Mouse (Mus musculus) yolk sac, embryonic 10.5 days (tissue): ENCODE data around the gene Gpld1.

Experiments used
- DNase-seq: peaks from one replicate; pipeline ENCODE4 v3.0.0-alpha.2; 2017; ENCODE audit warnings: low spot score

The Gpld1 gene

GRCm38 (mm10) chr13:24942512-24943282, at the start of gene Gpld1:
Gene Gpld1, plus strand, starts transcription at chr13:24943152.
- no peak for DNase-seq

GRCm38 (mm10) chr13:24893880-24894279, 49.1 kb upstream of the Gpld1 start:
- peak; percentile 48 for DNase-seq

- no peak for DNase-seq
Observed at GRCm38 (mm10) chr13:24901916-24902315, 41.0 kb upstream of the Gpld1 start.

- DNase-seq = no peak
Observed at GRCm38 (mm10) chr13:24903412-24903811, 39.5 kb upstream of the Gpld1 start.

GRCm38 (mm10) chr13:24905422-24905821, 37.5 kb upstream of the Gpld1 start:
- DNase-seq = no peak

- no peak for DNase-seq
Observed at GRCm38 (mm10) chr13:24906831-24907570, 36.0 kb upstream of the Gpld1 start.

- no peak for DNase-seq
Observed at GRCm38 (mm10) chr13:24909112-24909511, 33.8 kb upstream of the Gpld1 start.

GRCm38 (mm10) chr13:24913576-24913975, 29.4 kb upstream of the Gpld1 start:
- DNase-seq = no peak

GRCm38 (mm10) chr13:24914915-24915314, 28.0 kb upstream of the Gpld1 start:
- DNase-seq = no peak

GRCm38 (mm10) chr13:24915831-24916230, 27.1 kb upstream of the Gpld1 start:
- no peak for DNase-seq

- DNase-seq = peak; percentile 38
Observed at GRCm38 (mm10) chr13:24920333-24920977, 22.5 kb upstream of the Gpld1 start.

- DNase-seq = no peak
Observed at GRCm38 (mm10) chr13:24921281-24921680, 21.7 kb upstream of the Gpld1 start.

- no peak for DNase-seq
Observed at GRCm38 (mm10) chr13:24923991-24924390, 19.0 kb upstream of the Gpld1 start.

GRCm38 (mm10) chr13:24930591-24930990, 12.4 kb upstream of the Gpld1 start:
- DNase-seq = no peak

GRCm38 (mm10) chr13:24933199-24933598, 9.8 kb upstream of the Gpld1 start:
- DNase-seq = no peak

- no peak for DNase-seq
Observed at GRCm38 (mm10) chr13:24936772-24937107, 6.2 kb upstream of the Gpld1 start.

GRCm38 (mm10) chr13:24937108-24937838, 5.7 kb upstream of the Gpld1 start, which contains the start of gene Aldh5a1:
Gene Aldh5a1, minus strand, starts transcription at chr13:24937661.
- DNase-seq = peak; percentile 78

- DNase-seq = no peak
Observed at GRCm38 (mm10) chr13:24937839-24938166, 5.1 kb upstream of the Gpld1 start.

- peak; percentile 57 for DNase-seq
Observed at GRCm38 (mm10) chr13:24938683-24939082, 4.3 kb upstream of the Gpld1 start.

GRCm38 (mm10) chr13:24939472-24939871, 3.5 kb upstream of the Gpld1 start:
- no peak for DNase-seq

GRCm38 (mm10) chr13:24943303-24943702, 351 bp downstream of the Gpld1 start:
- DNase-seq = no peak

- DNase-seq = peak; percentile 10
Observed at GRCm38 (mm10) chr13:24945567-24945966, 2.6 kb downstream of the Gpld1 start.
